Mouse (Mus musculus): ENCODE data around the gene Eapp.
A peak's percentile ranks its signal among the peaks of the same experiment; 100 is the strongest.

GRCm38 (mm10) chr12:54696242-54697002, 725 bp upstream of the Eapp start:
- TF ChIP-seq CTCF (IDR thresholded peaks at IDR 0.05; ENCODE audit: low read depth) (no peak), EP300 (optimal IDR thresholded peaks at IDR 0.05) (peak; percentile 49)

All from stomach, postnatal 0 days (tissue).